Mouse (Mus musculus) hindbrain, embryonic 16.5 days (tissue): ENCODE measurements around the gene Hectd2. TPM values are rescaled to one million over a fixed set of nuclear protein-coding genes. Genes with fewer than 3 reads are reported as not detected.

ENCODE experiments used
- ATAC-seq: fragments of 200-750 bp; cut with Nextera tagmentation; 2 replicates; pipeline ENCODE4 v1.8.0; 2017; ENCODE audit warnings: moderate TSS enrichment, moderate library complexity
- H3K27ac ChIP-seq: fragments of 300-500 bp; sonication (generic); 2 replicates; pipeline ENCODE4 v1.5.1; 2014; ENCODE audit warnings: low read depth, mild to moderate bottlenecking, control low read depth, low read length, moderate library complexity
- H3K27me3 ChIP-seq: fragments of 300-500 bp; sonication (generic); replicated peaks from 2 replicates; pipeline ENCODE4 v1.6.1; 2014; ENCODE audit warnings: low read length; ENCODE audit not compliant: control insufficient read depth, insufficient read depth
- H3K36me3 ChIP-seq: fragments of 300-500 bp; sonication (generic); 2 replicates; pipeline ENCODE4 v1.6.1; 2014; ENCODE audit warnings: mild to moderate bottlenecking, low read length, moderate library complexity, mixed read lengths; ENCODE audit not compliant: control insufficient read depth, insufficient read depth
- H3K4me1 ChIP-seq: fragments of 300-500 bp; sonication (generic); 2 replicates; pipeline ENCODE4 v1.6.1; 2014; ENCODE audit warnings: low read depth, low read length; ENCODE audit not compliant: control insufficient read depth, insufficient read depth
- H3K4me2 ChIP-seq: fragments of 300-500 bp; sonication (generic); 2 replicates; pipeline ENCODE4 v1.6.1; 2014; ENCODE audit warnings: mild to moderate bottlenecking, low read length, control low read depth, moderate library complexity
- H3K4me3 ChIP-seq: fragments of 300-500 bp; sonication (generic); 2 replicates; pipeline ENCODE4 v1.5.1; 2014; ENCODE audit warnings: mild to moderate bottlenecking, low read length, control low read depth, moderate library complexity
- H3K9ac ChIP-seq: fragments of 300-500 bp; sonication (generic); 2 replicates; pipeline ENCODE4 v1.6.1; 2014; ENCODE audit warnings: low read depth, mild to moderate bottlenecking, control low read depth, low read length, moderate library complexity
- H3K9me3 ChIP-seq: fragments of 300-500 bp; sonication (generic); 2 replicates; pipeline ENCODE4 v1.6.1; 2014; ENCODE audit warnings: mild to moderate bottlenecking, low read length, moderate library complexity; ENCODE audit not compliant: control insufficient read depth
- WGBS: fragments of 180-500 bp; shearing (Covaris S2); extraction: QIAGEN DNeasy Blood & Tissue Kit; methylation state at CpG from one replicate; pipeline ENCODE4 v1.1.7; 2014; 5-methylcytosine and 5-hydroxymethylcytosine counted together
- polyA plus RNA-seq: library from polyadenylated mRNA; unstranded; fragments of >200 nt; fragmentation: Nextera tagmentation; extraction: Ambion mirVana; gene quantifications from 2 replicates; pipeline ENCODE4 v1.2.1, GENCODE M21; 2015

Hectd2 gene
- polyA plus RNA-seq, 1 experiment from 2014 or later = 8.6 TPM

- Histone ChIP-seq H3K9ac (no peak overlapping the region), H3K36me3 (no peaks in the 10 kb centered on the region), H3K27me3 (no peaks in the 10 kb centered on the region), H3K4me1 (no peaks in the 10 kb centered on the region), H3K4me3 (no peak overlapping the region), H3K4me2 (no peak overlapping the region), H3K27ac (no peak overlapping the region), H3K9me3 (no peaks in the 10 kb centered on the region)
- 78% methylated on average over 9 of the region's 9 CpGs for WGBS
- ATAC-seq = 0 out of 2 replicates have a peak, but pooled peaks have one; percentile 30
These were observed 75.0 kb downstream of the Hectd2 start for GRCm38 (mm10) chr19:36629394-36629910.

- H3K27me3 ChIP-seq = no peaks in the 10 kb centered on the region
- 89% methylated on average over 5 of the region's 5 CpGs for WGBS
- H3K4me2 ChIP-seq = no peak overlapping the region
- no peak for ATAC-seq
- H3K9me3 ChIP-seq = no peaks in the 10 kb centered on the region
- H3K9ac ChIP-seq = no peak overlapping the region
- H3K36me3 ChIP-seq = no peaks in the 10 kb centered on the region
- no peak overlapping the region for H3K27ac ChIP-seq
- no peak overlapping the region for H3K4me3 ChIP-seq
- no peaks in the 10 kb centered on the region for H3K4me1 ChIP-seq
These were observed 75.9 kb downstream of the Hectd2 start for GRCm38 (mm10) chr19:36630361-36630760.

GRCm38 (mm10) chr19:36634771-36635170 lies 80.3 kb downstream of the Hectd2 start:
- Histone ChIP-seq H3K36me3 (no peaks in the 10 kb centered on the region), H3K9me3 (no peaks in the 10 kb centered on the region), H3K27ac (no peak overlapping the region), H3K27me3 (no peaks in the 10 kb centered on the region), H3K4me1 (no peaks in the 10 kb centered on the region), H3K4me3 (no peak overlapping the region), H3K4me2 (no peak overlapping the region), H3K9ac (no peak overlapping the region)
- no peak for ATAC-seq
- WGBS = 81% methylated on average over 7 of the region's 7 CpGs

GRCm38 (mm10) chr19:36637223-36637622 lies 82.8 kb downstream of the Hectd2 start:
- Histone ChIP-seq H3K27me3 (no peaks in the 10 kb centered on the region), H3K4me1 (no peaks in the 10 kb centered on the region), H3K36me3 (no peaks in the 10 kb centered on the region), H3K9me3 (peaks cover 4% of the 10 kb centered on the region), H3K9ac (no peak overlapping the region), H3K4me3 (no peak overlapping the region), H3K4me2 (no peak overlapping the region), H3K27ac (no peak overlapping the region)
- 78% methylated on average over 3 of the region's 3 CpGs for WGBS
- ATAC-seq = no peak

- Histone ChIP-seq H3K4me3 (no peak overlapping the region), H3K9me3 (peaks cover 6% of the 10 kb centered on the region), H3K4me2 (no peak overlapping the region), H3K4me1 (no peaks in the 10 kb centered on the region), H3K27me3 (no peaks in the 10 kb centered on the region), H3K36me3 (no peaks in the 10 kb centered on the region), H3K9ac (no peak overlapping the region), H3K27ac (no peak overlapping the region)
- ATAC-seq = no peak
- 64% methylated on average over 7 of the region's 7 CpGs for WGBS
These were observed 83.6 kb downstream of the Hectd2 start for GRCm38 (mm10) chr19:36637948-36638587.

GRCm38 (mm10) chr19:36639072-36639471 lies 84.6 kb downstream of the Hectd2 start:
- no peaks in the 10 kb centered on the region for H3K4me1 ChIP-seq
- no peak overlapping the region for H3K4me3 ChIP-seq
- no peak overlapping the region for H3K4me2 ChIP-seq
- H3K9ac ChIP-seq = no peak overlapping the region
- H3K9me3 ChIP-seq = peaks cover 6% of the 10 kb centered on the region
- no peak for ATAC-seq
- WGBS = 85% methylated on average over 9 of the region's 9 CpGs
- H3K27ac ChIP-seq = no peak overlapping the region
- no peaks in the 10 kb centered on the region for H3K36me3 ChIP-seq
- no peaks in the 10 kb centered on the region for H3K27me3 ChIP-seq

- no peak overlapping the region for H3K4me2 ChIP-seq
- no peaks in the 10 kb centered on the region for H3K36me3 ChIP-seq
- H3K4me3 ChIP-seq = no peak overlapping the region
- 75% methylated on average over 3 of the region's 3 CpGs for WGBS
- no peak overlapping the region for H3K9ac ChIP-seq
- H3K4me1 ChIP-seq = no peaks in the 10 kb centered on the region; the same call in 1 of the 2 replicates
- no peaks in the 10 kb centered on the region for H3K27me3 ChIP-seq
- peaks cover 6% of the 10 kb centered on the region for H3K9me3 ChIP-seq
- peak; percentile 54; the same call in 1 of the 2 replicates for ATAC-seq
- no peak overlapping the region for H3K27ac ChIP-seq
These were observed 86.7 kb downstream of the Hectd2 start for GRCm38 (mm10) chr19:36641128-36641527.

GRCm38 (mm10) chr19:36645308-36645889 lies 91.0 kb downstream of the Hectd2 start:
- Histone ChIP-seq H3K4me1 (no peaks in the 10 kb centered on the region; the same call in 1 of the 2 replicates), H3K9me3 (peaks cover 6% of the 10 kb centered on the region), H3K27me3 (no peaks in the 10 kb centered on the region), H3K27ac (no peak overlapping the region), H3K4me3 (no peak overlapping the region), H3K4me2 (no peak overlapping the region), H3K36me3 (no peaks in the 10 kb centered on the region), H3K9ac (no peak overlapping the region)
- no peak for ATAC-seq
- WGBS = 93% methylated on average over 6 of the region's 6 CpGs

- no peaks in the 10 kb centered on the region; the same call in 1 of the 2 replicates for H3K4me1 ChIP-seq
- H3K27me3 ChIP-seq = no peaks in the 10 kb centered on the region
- 82% methylated on average over 7 of the region's 7 CpGs for WGBS
- no peak overlapping the region for H3K4me3 ChIP-seq
- no peak overlapping the region for H3K9ac ChIP-seq
- peaks cover 6% of the 10 kb centered on the region for H3K9me3 ChIP-seq
- no peak overlapping the region for H3K4me2 ChIP-seq
- H3K27ac ChIP-seq = no peak overlapping the region
- no peaks in the 10 kb centered on the region for H3K36me3 ChIP-seq
- no peak for ATAC-seq
These were observed 91.8 kb downstream of the Hectd2 start for GRCm38 (mm10) chr19:36646132-36646828.
